Mouse (Mus musculus): Measurements from ENCODE around the gene Prss36. TPM values are rescaled to one million over a fixed set of nuclear protein-coding genes. Genes with fewer than 3 reads are reported as not detected.

Gene Prss36
- polyA plus RNA-seq, 1 experiment from 2014 or later, result 7.9 TPM

DNA sequence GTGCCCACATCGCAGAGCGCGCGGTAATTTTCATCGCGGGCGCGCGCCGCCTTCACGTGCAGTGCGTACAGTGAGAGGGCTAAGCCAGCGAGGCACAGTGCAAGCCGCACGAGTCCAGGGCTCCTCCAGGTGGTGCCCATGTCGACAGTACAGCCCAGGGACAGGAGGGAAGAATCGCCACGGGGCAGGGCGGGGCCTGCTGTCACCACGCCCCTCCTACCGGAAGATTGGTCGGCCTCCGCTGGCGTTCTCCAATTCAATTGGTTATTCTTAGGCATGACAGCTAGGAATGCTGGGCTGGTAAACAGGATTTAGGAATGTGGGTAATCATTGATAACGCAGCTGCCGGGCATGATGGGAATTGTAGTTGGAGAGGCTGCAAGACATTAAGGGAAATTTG lies 51.1 kb downstream of the Prss36 start, which contains the start of the genes Gm21974 and Vkorc1:
TSS of gene Gm21974 (minus strand) at position 13 of the 400 bp plus-strand sequence.
TSS of gene Vkorc1 (minus strand) at position 176 of the 400 bp plus-strand sequence.
- peak; percentile 98 for ATAC-seq
- Histone ChIP-seq H3K4me1 (peaks cover 10% of the 10 kb centered on the region), H3K9me3 (replicated peaks) (no peaks in the 10 kb centered on the region), H3K4me2 (peak within 1 kb of the TSS; percentile 78), H3K27me3 (no peaks in the 10 kb centered on the region), H3K9ac (peak within 1 kb of the TSS; percentile 66), H3K27ac (peak within 1 kb of the TSS; percentile 66), H3K36me3 (ENCODE audit: poor library complexity, severe bottlenecking) (peaks cover 28% of the 10 kb centered on the region), H3K4me3 (peak within 1 kb of the TSS; percentile 54)
- under 1% methylated on average over 26 of the region's 26 CpGs for WGBS

DNA sequence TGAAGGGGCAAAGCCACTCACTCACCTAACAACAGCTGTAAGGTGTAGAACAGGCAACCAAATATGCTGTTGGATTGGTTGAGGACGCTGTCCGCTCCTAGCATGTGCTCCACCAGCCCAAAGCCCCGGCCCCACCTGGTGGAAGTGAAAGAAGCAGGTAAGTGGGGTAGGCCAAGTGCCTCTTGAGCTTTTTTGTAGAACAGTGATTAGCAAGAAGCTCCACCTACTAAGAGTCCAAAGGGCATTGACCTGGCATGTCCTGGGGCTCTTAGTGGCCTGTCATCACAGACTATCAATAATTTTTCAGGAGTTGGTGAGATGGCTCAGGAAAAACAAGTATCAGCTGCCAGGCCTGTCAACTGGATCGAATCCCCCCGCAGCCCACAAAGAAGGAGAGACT lies 52.0 kb downstream of the Prss36 start:
- 83% methylated on average over 5 of the region's 5 CpGs for WGBS
- no peak overlapping the region for H3K27ac ChIP-seq
- peak overlapping the region; percentile 66 for H3K9ac ChIP-seq
- ATAC-seq, result no peak
- peak overlapping the region; percentile 54 for H3K4me3 ChIP-seq
- peak overlapping the region; percentile 78 for H3K4me2 ChIP-seq
- peaks cover 38% of the 10 kb centered on the region for H3K36me3 ChIP-seq (ENCODE audit: poor library complexity, severe bottlenecking)
- peaks cover 10% of the 10 kb centered on the region for H3K4me1 ChIP-seq
- H3K27me3 ChIP-seq, result no peaks in the 10 kb centered on the region
- H3K9me3 ChIP-seq (replicated peaks), result no peaks in the 10 kb centered on the region

DNA sequence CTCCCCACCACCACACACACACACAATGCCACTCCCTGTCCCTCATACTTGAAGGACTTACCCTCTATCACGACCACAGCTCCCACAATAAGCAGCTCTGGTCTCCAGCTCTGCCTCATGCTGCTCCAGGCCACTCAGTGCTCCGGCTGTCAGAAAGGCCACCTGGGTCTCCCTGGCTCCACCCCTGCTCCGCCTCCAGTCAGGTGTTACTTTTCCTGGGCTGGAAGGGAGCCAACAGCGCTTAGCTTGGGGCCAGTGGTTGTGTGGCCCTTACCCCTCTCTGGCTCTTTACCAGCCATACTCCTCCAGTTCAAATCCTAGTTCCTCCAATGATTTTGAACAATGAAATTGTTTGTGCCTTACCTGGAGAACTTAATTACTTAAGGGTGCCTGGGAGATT lies 55.7 kb downstream of the Prss36 start, which contains the start of gene Prss53:
TSS of gene Prss53 (minus strand) at position 173 of the 400 bp plus-strand sequence.
- no peak for ATAC-seq
- Histone ChIP-seq H3K4me3 (no peak within 1 kb of the TSS), H3K36me3 (ENCODE audit: poor library complexity, severe bottlenecking) (peaks cover 74% of the 10 kb centered on the region), H3K27me3 (no peaks in the 10 kb centered on the region), H3K4me2 (no peak within 1 kb of the TSS), H3K9me3 (replicated peaks) (no peaks in the 10 kb centered on the region), H3K27ac (no peak within 1 kb of the TSS), H3K9ac (no peak within 1 kb of the TSS), H3K4me1 (peaks cover 10% of the 10 kb centered on the region)
- WGBS, result 36% methylated on average over 4 of the region's 4 CpGs

DNA sequence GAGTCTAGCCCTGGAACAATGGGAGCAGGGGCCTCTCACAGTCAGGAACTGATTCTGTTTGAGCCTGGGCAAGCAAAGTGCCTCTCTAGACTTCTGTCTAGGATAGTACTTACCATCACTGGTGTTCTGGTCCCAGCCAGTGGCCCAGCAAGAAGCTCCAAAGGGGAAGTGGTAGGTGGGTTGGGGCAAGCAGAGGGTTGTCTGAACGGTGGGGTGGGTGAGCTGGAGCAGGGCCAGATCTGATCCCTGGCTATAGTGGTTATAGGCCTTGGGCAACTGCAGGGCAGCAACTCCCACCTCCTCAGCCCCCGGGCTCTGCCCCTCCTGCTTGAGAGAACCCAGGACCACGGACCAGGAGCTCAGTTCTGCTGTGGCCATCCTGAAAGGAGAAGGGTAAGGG lies 57.7 kb downstream of the Prss36 start:
- no peaks in the 10 kb centered on the region for H3K27me3 ChIP-seq
- no peaks in the 10 kb centered on the region for H3K9me3 ChIP-seq (replicated peaks)
- H3K9ac ChIP-seq, result no peak overlapping the region
- no peak overlapping the region for H3K4me2 ChIP-seq
- no peak overlapping the region for H3K4me3 ChIP-seq
- WGBS, result 80% methylated on average over 3 of the region's 3 CpGs
- H3K4me1 ChIP-seq, result peaks cover 18% of the 10 kb centered on the region
- peaks cover 94% of the 10 kb centered on the region for H3K36me3 ChIP-seq (ENCODE audit: poor library complexity, severe bottlenecking)
- H3K27ac ChIP-seq, result no peak overlapping the region
- no peak for ATAC-seq

DNA sequence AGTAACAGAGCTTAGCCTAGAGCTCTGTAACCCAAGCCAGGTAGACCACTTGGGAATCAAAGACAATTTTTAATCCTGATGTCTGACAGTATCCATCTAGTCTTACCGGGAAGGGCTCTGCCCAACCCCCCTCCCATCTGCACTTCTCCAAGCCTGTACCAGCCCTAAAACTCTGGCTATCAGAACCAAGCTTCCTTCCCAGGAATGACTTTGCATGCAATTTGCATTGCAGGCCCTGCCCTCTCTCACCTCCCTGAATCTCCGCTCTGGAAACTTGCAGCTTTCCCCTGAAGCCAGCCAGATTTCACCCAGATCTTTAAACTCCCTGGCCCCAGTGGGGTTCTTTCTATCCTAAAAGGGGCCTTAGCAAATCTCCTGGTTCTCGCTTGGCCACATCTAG lies 58.7 kb downstream of the Prss36 start:
- Histone ChIP-seq H3K4me1 (peaks cover 28% of the 10 kb centered on the region), H3K4me3 (no peak overlapping the region), H3K9me3 (replicated peaks) (no peaks in the 10 kb centered on the region), H3K4me2 (no peak overlapping the region), H3K36me3 (ENCODE audit: poor library complexity, severe bottlenecking) (peaks cover 94% of the 10 kb centered on the region), H3K27me3 (no peaks in the 10 kb centered on the region), H3K9ac (no peak overlapping the region), H3K27ac (no peak overlapping the region)
- no peak for ATAC-seq
- 86% methylated on average over 3 of the region's 3 CpGs for WGBS

DNA sequence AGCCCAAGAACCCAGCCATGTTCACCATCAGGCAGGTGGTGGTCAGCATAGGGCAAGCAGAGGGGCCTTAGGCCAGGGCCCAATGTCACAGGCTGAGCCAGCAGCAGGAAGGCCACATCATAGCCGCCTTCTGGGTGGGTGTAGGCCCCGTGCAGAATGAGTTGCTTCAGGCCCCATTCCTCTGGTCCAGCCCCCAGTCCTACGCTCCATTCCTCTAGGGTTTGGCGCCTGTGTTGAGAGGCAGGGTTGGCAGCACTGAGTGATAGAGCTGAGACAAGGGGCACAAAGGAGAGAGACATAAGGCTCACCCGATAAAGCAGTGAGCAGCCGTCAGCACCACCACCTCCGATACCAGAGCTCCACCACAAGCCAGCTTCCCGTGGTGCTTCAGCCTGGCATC lies 59.3 kb downstream of the Prss36 start:
- no peak overlapping the region for H3K9ac ChIP-seq
- peaks cover 30% of the 10 kb centered on the region for H3K4me1 ChIP-seq
- H3K4me3 ChIP-seq, result no peak overlapping the region
- H3K9me3 ChIP-seq (replicated peaks), result no peaks in the 10 kb centered on the region
- no peaks in the 10 kb centered on the region for H3K27me3 ChIP-seq
- no peak overlapping the region for H3K27ac ChIP-seq
- ATAC-seq, result no peak
- H3K36me3 ChIP-seq (ENCODE audit: poor library complexity, severe bottlenecking), result peaks cover 95% of the 10 kb centered on the region
- no peak overlapping the region for H3K4me2 ChIP-seq
- WGBS, result 85% methylated on average over 8 of the region's 8 CpGs

DNA sequence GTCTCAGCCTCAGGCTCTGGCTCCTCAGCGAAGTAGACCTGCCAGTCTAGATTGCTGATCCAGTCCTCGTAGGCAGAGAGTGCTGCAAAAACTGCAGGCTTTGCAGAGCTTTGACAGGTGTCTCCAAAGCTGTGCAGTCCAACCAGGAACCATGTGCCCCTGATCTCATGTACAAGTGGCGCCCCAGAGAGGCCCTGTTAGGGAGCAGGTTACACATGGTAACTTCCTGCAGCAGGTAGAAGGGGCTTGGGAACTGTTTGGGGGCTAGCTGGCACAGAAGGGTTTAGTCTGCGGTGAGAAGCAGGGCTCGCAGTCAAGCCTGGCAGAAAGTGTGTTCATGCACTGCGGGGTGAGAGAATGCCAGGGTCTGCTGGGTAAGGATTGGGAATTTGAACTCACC lies 60.0 kb downstream of the Prss36 start:
- no peak overlapping the region for H3K4me3 ChIP-seq
- H3K36me3 ChIP-seq (ENCODE audit: poor library complexity, severe bottlenecking), result peaks cover 100% of the 10 kb centered on the region
- peaks cover 30% of the 10 kb centered on the region for H3K4me1 ChIP-seq
- 90% methylated on average over 6 of the region's 6 CpGs for WGBS
- H3K27ac ChIP-seq, result no peak overlapping the region
- no peaks in the 10 kb centered on the region for H3K27me3 ChIP-seq
- H3K9me3 ChIP-seq (replicated peaks), result no peaks in the 10 kb centered on the region
- no peak for ATAC-seq
- peak overlapping the region; percentile 34; the same call in 1 of the 2 replicates for H3K9ac ChIP-seq
- H3K4me2 ChIP-seq, result no peak overlapping the region

DNA sequence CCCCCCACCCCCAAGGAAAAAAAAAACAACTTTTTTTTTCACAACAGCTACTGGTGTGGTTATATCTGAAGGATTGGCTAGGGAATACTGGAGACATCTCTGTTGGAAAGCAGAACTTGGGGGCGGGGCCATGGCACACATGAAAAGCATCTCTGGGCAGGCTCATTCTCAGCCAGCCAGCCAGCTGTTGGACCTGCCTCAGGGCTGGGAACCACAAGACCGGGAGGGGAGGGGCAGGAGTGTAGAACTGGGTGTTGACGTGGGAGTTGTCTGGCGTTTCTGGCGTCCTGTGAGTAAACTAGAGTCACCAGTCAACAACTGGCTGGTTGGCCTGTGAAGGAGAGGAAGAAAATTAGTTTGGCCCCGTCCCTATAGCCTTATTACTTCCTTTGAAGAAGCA lies 60.6 kb downstream of the Prss36 start:
- WGBS, result 73% methylated on average over 6 of the region's 6 CpGs
- H3K4me3 ChIP-seq, result no peak overlapping the region
- H3K4me2 ChIP-seq, result no peak overlapping the region
- 0 out of 2 replicates have a peak overlapping the region, but pooled peaks have one; percentile 34 for H3K9ac ChIP-seq
- H3K36me3 ChIP-seq (ENCODE audit: poor library complexity, severe bottlenecking), result peaks cover 100% of the 10 kb centered on the region
- H3K27ac ChIP-seq, result no peak overlapping the region
- no peak for ATAC-seq
- H3K27me3 ChIP-seq, result no peaks in the 10 kb centered on the region
- H3K9me3 ChIP-seq (replicated peaks), result no peaks in the 10 kb centered on the region
- H3K4me1 ChIP-seq, result peaks cover 30% of the 10 kb centered on the region

Other genes with a start within 250 kb of the Prss36 start
- 36.6 and 40.8 TPM in 2 replicates for gene Bcl7c, start 237.8 kb downstream of the Prss36 start, polyA plus RNA-seq (2015; fragmentation: Nextera tagmentation; extraction: Ambion mirVana)
- gene Ctf1, start 234.0 kb downstream of the Prss36 start, polyA plus RNA-seq (2015; fragmentation: Nextera tagmentation; extraction: Ambion mirVana), result 3.8 and 4.4 TPM in 2 replicates
- 0.19 and 0.36 TPM in 2 replicates for gene Ctf2, start 214.6 kb downstream of the Prss36 start, polyA plus RNA-seq (2015; fragmentation: Nextera tagmentation; extraction: Ambion mirVana)
- 7.7 and 9.6 TPM in 2 replicates for gene Fbxl19, start 202.2 kb downstream of the Prss36 start, polyA plus RNA-seq (2015; fragmentation: Nextera tagmentation; extraction: Ambion mirVana)
- gene Orai3, start 176.9 kb downstream of the Prss36 start, polyA plus RNA-seq (2015; fragmentation: Nextera tagmentation; extraction: Ambion mirVana), result 4.8 and 5.4 TPM in 2 replicates
- gene Setd1a, start 170.1 kb downstream of the Prss36 start, polyA plus RNA-seq (2015; fragmentation: Nextera tagmentation; extraction: Ambion mirVana), result 20.0 and 21.5 TPM in 2 replicates
- gene Gm49388, start 161.1 kb downstream of the Prss36 start, polyA plus RNA-seq (2015; fragmentation: Nextera tagmentation; extraction: Ambion mirVana), result not detected in 2 replicates
- gene Hsd3b7, start 146.1 kb downstream of the Prss36 start, polyA plus RNA-seq (2015; fragmentation: Nextera tagmentation; extraction: Ambion mirVana), result 5.0 and 7.5 TPM in 2 replicates
- 20.5 and 25.6 TPM in 2 replicates for gene Stx4a, start 122.4 kb downstream of the Prss36 start, polyA plus RNA-seq (2015; fragmentation: Nextera tagmentation; extraction: Ambion mirVana)
- gene Stx1b, start 122.2 kb downstream of the Prss36 start, polyA plus RNA-seq (2015; fragmentation: Nextera tagmentation; extraction: Ambion mirVana), result 18.9 and 21.9 TPM in 2 replicates
- 12.9 and 15.5 TPM in 2 replicates for gene Zfp646, start 70.5 kb downstream of the Prss36 start, polyA plus RNA-seq (2015; fragmentation: Nextera tagmentation; extraction: Ambion mirVana)
- 39.1 and 44.8 TPM in 2 replicates for gene Zfp668, start 69.9 kb downstream of the Prss36 start, polyA plus RNA-seq (2015; fragmentation: Nextera tagmentation; extraction: Ambion mirVana)
- gene Prss53, start 55.8 kb downstream of the Prss36 start, polyA plus RNA-seq (2015; fragmentation: Nextera tagmentation; extraction: Ambion mirVana), result 0.66 and 0.77 TPM in 2 replicates
- not detected in 2 replicates for gene Gm21974, start 51.3 kb downstream of the Prss36 start, polyA plus RNA-seq (2015; fragmentation: Nextera tagmentation; extraction: Ambion mirVana)
- 55.8 and 59.5 TPM in 2 replicates for gene Vkorc1, start 51.1 kb downstream of the Prss36 start, polyA plus RNA-seq (2015; fragmentation: Nextera tagmentation; extraction: Ambion mirVana)
- 80.2 and 91.6 TPM in 2 replicates for gene Bckdk, start 42.6 kb downstream of the Prss36 start, polyA plus RNA-seq (2015; fragmentation: Nextera tagmentation; extraction: Ambion mirVana)
- gene Kat8, start 34.2 kb downstream of the Prss36 start, polyA plus RNA-seq (2015; fragmentation: Nextera tagmentation; extraction: Ambion mirVana), result 49.8 and 51.1 TPM in 2 replicates
- 0.09 and 0.29 TPM in 2 replicates for gene Prss8, start 16.6 kb downstream of the Prss36 start, polyA plus RNA-seq (2015; fragmentation: Nextera tagmentation; extraction: Ambion mirVana)
- 452 and 476 TPM in 2 replicates for gene Fus, start 20.7 kb upstream of the Prss36 start, polyA plus RNA-seq (2015; fragmentation: Nextera tagmentation; extraction: Ambion mirVana)
- gene Pycard, start 47.1 kb upstream of the Prss36 start, polyA plus RNA-seq (2015; fragmentation: Nextera tagmentation; extraction: Ambion mirVana), result 3.2 and 3.9 TPM in 2 replicates
- gene Trim72, start 57.2 kb upstream of the Prss36 start, polyA plus RNA-seq (2015; fragmentation: Nextera tagmentation; extraction: Ambion mirVana), result not detected in 2 replicates
- 0.36 and 0.40 TPM in 2 replicates for gene Itgam, start 115.9 kb upstream of the Prss36 start, polyA plus RNA-seq (2015; fragmentation: Nextera tagmentation; extraction: Ambion mirVana)
- gene Gm49368, start 116.0 kb upstream of the Prss36 start, polyA plus RNA-seq (2015; fragmentation: Nextera tagmentation; extraction: Ambion mirVana), result not detected in 2 replicates
- 0.04 TPM in 1 of 2 replicates, not detected in the other for gene Itgax, start 182.8 kb upstream of the Prss36 start, polyA plus RNA-seq (2015; fragmentation: Nextera tagmentation; extraction: Ambion mirVana)
- gene Itgad, start 207.7 kb upstream of the Prss36 start, polyA plus RNA-seq (2015; fragmentation: Nextera tagmentation; extraction: Ambion mirVana), result not detected in 2 replicates

Measured in forebrain, embryonic 13.5 days (tissue).